Mouse (Mus musculus): ENCODE measurements at regions not wholly inside any gene's neighbourhood (a gene's known extent, or its start where the extent isn't known, plus 50 kb on each side); places are given as distances from the start of the nearest gene placed in this dataset.

DNA sequence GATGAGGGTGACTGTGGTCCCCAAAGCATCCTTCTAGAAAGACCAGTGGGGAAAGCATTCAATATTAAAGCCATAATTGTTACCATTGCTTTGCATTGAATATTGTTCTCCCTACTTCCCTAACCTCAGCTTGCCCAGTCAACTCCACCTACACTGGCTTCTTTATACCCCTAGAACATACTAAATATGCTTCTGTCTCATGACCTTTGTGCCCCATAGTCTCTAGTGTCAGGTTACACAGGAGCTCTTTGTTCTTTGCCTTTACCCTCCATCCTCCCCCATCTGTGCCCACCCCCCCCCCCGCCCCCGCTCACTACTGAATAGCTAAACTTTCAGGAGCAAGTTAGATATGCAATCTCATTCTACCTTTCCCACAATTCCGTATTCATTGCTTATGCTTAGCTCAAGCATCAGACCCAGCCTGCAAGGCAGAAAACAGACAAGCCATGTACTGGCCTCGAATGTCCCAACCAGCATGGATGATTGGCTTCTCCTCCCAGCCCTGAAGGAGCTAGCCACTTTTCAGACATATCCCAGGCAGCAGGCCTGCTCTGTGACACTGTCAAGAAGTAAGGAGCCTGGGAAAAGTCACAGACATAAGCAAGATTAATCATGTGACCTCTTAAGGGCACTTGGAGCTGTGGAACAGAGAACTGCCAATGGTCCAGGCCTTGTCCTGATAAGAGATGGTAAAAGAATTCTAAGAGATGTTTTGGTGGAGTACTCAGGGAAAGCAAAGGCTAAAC, 410.4 kb downstream of the Insc start:
- TF ChIP-seq EP300 (IDR thresholded peaks at IDR 0.05; ENCODE audit: insufficient read depth, low read depth, low read length) (no peak), CTCF (IDR thresholded peaks at IDR 0.05; ENCODE audit: low read depth, low read length) (no peak), POLR2A (IDR thresholded peaks at IDR 0.05; ENCODE audit: insufficient read depth, low read length) (no peak)

Measured in ES-Bruce4 (cell line).